Mouse (Mus musculus) CH12.LX (cell line): ENCODE measurements around the gene Erg28. TPM values are rescaled to one million over a fixed set of nuclear protein-coding genes. Genes with fewer than 3 reads are reported as not detected.

ENCODE experiments used
- DNase-seq: peaks from one replicate; pipeline ENCODE4 v3.0.0-alpha.2; 2013; ENCODE audit errors: extremely low read depth
- H3K27ac ChIP-seq: 2 replicates; pipeline ENCODE4 v1.5.1; 2012; ENCODE audit warnings: low read depth, mild to moderate bottlenecking, control low read depth, moderate library complexity; ENCODE audit not compliant: insufficient read depth
- H3K27me3 ChIP-seq: replicated peaks from 2 replicates; pipeline ENCODE3; 2012; ENCODE audit warnings: inconsistent platforms
- H3K36me3 ChIP-seq, 2 experiments: replicated peaks in 1 of 2; 2 replicates each; pipeline versions ENCODE3 to v1.6.1; 2012; ENCODE audit warnings: inconsistent platforms in 1 of 2, low read length in 1 of 2, mild to moderate bottlenecking in 1 of 2, mixed read lengths in 1 of 2, moderate library complexity in 1 of 2; ENCODE audit not compliant: control insufficient read depth in 1 of 2, insufficient read depth in 1 of 2
- H3K4me1 ChIP-seq, 2 experiments: 2 replicates each; pipeline ENCODE4 v1.6.1; 2012; ENCODE audit warnings: inconsistent platforms in 1 of 2, moderate library complexity in 1 of 2; ENCODE audit not compliant: insufficient read depth in 2 of 2, control insufficient read depth in 1 of 2
- H3K4me2 ChIP-seq: 2 replicates; pipeline ENCODE4 v1.6.1; 2012; ENCODE audit warnings: low read depth, mild to moderate bottlenecking, control low read depth; ENCODE audit not compliant: poor library complexity, insufficient read depth, severe bottlenecking
- H3K4me3 ChIP-seq, 3 experiments: fragments of 150-350 bp in 1 of 3; sonication (generic) in 1 of 3; replicated peaks in 1 of 3; 2 replicates each; pipeline versions ENCODE3 to v1.5.1; 2011 to 2012; ENCODE audit warnings: low read depth in 2 of 3, low read length in 2 of 3, mild to moderate bottlenecking in 2 of 3, moderate library complexity in 2 of 3, control low read depth in 1 of 3, improper control_type of control experiment in 1 of 3, inconsistent platforms in 1 of 3, mixed read lengths in 1 of 3; ENCODE audit not compliant: poor library complexity in 1 of 3
- H3K79me2 ChIP-seq: replicated peaks from 2 replicates; pipeline ENCODE4 v1.6.1; 2012; ENCODE audit warnings: mild to moderate bottlenecking, moderate library complexity; ENCODE audit not compliant: control insufficient read depth, poor library complexity, insufficient read depth, severe bottlenecking; ENCODE audit errors: extremely low read depth
- H3K9ac ChIP-seq: 2 replicates; pipeline ENCODE4 v1.6.1; 2012; ENCODE audit warnings: low read depth, mild to moderate bottlenecking, control low read depth, moderate library complexity; ENCODE audit not compliant: insufficient read depth
- H3K9me3 ChIP-seq: replicated peaks from 2 replicates; pipeline ENCODE3; 2012; ENCODE audit warnings: low read length, inconsistent platforms, mixed read lengths
- CHD1 ChIP-seq: IDR thresholded peaks from 2 replicates; pipeline ENCODE4 v1.6.1; 2012; ENCODE audit warnings: low read depth, low read length, improper control_type of control experiment, inconsistent platforms
- CHD2 ChIP-seq: IDR thresholded peaks from 2 replicates; pipeline ENCODE4 v1.6.1; 2011; ENCODE audit warnings: low read length, improper control_type of control experiment
- CTCF ChIP-seq, 2 experiments: IDR thresholded peaks in 1 of 2; conservative IDR thresholded peaks in 1 of 2; 2 replicates each; pipeline ENCODE4 v1.5.1; 2011 to 2012; ENCODE audit warnings: low read depth in 2 of 2, low read length in 2 of 2, improper control_type of control experiment in 1 of 2, inconsistent platforms in 1 of 2, mild to moderate bottlenecking in 1 of 2, moderate library complexity in 1 of 2
- E2F4 ChIP-seq: IDR thresholded peaks from 2 replicates; pipeline ENCODE4 v1.6.1; 2011; ENCODE audit warnings: low read depth, low read length, improper control_type of control experiment; ENCODE audit not compliant: insufficient replicate concordance
- EP300 ChIP-seq: IDR thresholded peaks from 2 replicates; pipeline ENCODE4 v1.6.1; 2011; ENCODE audit warnings: low read length, improper control_type of control experiment
- ETS1 ChIP-seq: conservative IDR thresholded peaks from 2 replicates; pipeline ENCODE4 v1.6.1; 2012; ENCODE audit warnings: low read depth, mild to moderate bottlenecking, inconsistent platforms, low read length, improper control_type of control experiment, moderate library complexity
- GABPA ChIP-seq: IDR thresholded peaks from 2 replicates; pipeline ENCODE4 v1.6.1; 2012; ENCODE audit warnings: low read depth, low read length, improper control_type of control experiment, inconsistent platforms; ENCODE audit not compliant: insufficient replicate concordance
- IRF4 ChIP-seq: IDR thresholded peaks from 2 replicates; pipeline ENCODE4 v1.6.1; 2014; ENCODE audit warnings: low read depth, mild to moderate bottlenecking, inconsistent platforms, low read length, improper control_type of control experiment
- JUN ChIP-seq: IDR thresholded peaks from 2 replicates; pipeline ENCODE4 v1.6.1; 2011; ENCODE audit warnings: low read depth, mild to moderate bottlenecking, low read length, improper control_type of control experiment, moderate library complexity; ENCODE audit not compliant: insufficient read depth
- JUND ChIP-seq: conservative IDR thresholded peaks from 2 replicates; pipeline ENCODE4 v1.6.1; 2011; ENCODE audit warnings: low read depth, low read length, improper control_type of control experiment
- MAFK ChIP-seq: IDR thresholded peaks from 2 replicates; pipeline ENCODE4 v1.6.1; 2011; ENCODE audit warnings: low read length, improper control_type of control experiment; ENCODE audit not compliant: insufficient replicate concordance
- MAZ ChIP-seq: IDR thresholded peaks from 2 replicates; pipeline ENCODE4 v1.6.1; 2012; ENCODE audit warnings: low read depth, mild to moderate bottlenecking, inconsistent platforms, low read length, improper control_type of control experiment, moderate library complexity
- MEF2A ChIP-seq: IDR thresholded peaks from 2 replicates; pipeline ENCODE4 v1.6.1; 2014; ENCODE audit warnings: low read depth, mild to moderate bottlenecking, inconsistent platforms, low read length, improper control_type of control experiment, borderline replicate concordance
- POLR2AphosphoS2 ChIP-seq: IDR thresholded peaks from 2 replicates; pipeline ENCODE4 v1.6.1; 2011; ENCODE audit warnings: low read depth, low read length, improper control_type of control experiment
- RAD21 ChIP-seq: IDR thresholded peaks from 2 replicates; pipeline ENCODE4 v1.6.1; 2011; ENCODE audit warnings: low read depth, mild to moderate bottlenecking, low read length, improper control_type of control experiment, moderate library complexity
- SIN3A ChIP-seq: IDR thresholded peaks from 2 replicates; pipeline ENCODE4 v1.6.1; 2012; ENCODE audit warnings: low read length, improper control_type of control experiment, inconsistent platforms
- SMC3 ChIP-seq: IDR thresholded peaks from 2 replicates; pipeline ENCODE4 v1.6.1; 2011; ENCODE audit warnings: low read depth, low read length, improper control_type of control experiment
- TCF12 ChIP-seq: IDR thresholded peaks from 2 replicates; pipeline ENCODE4 v1.6.1; 2014; ENCODE audit warnings: low read depth, mild to moderate bottlenecking, inconsistent platforms, low read length, improper control_type of control experiment
- UBTF ChIP-seq: IDR thresholded peaks from 2 replicates; pipeline ENCODE4 v1.6.1; 2012; ENCODE audit warnings: low read depth, mild to moderate bottlenecking, inconsistent platforms, low read length, improper control_type of control experiment, moderate library complexity
- ZC3H11A ChIP-seq: IDR thresholded peaks from 2 replicates; pipeline ENCODE4 v1.6.1; 2012; ENCODE audit warnings: low read depth, mild to moderate bottlenecking, inconsistent platforms, low read length, improper control_type of control experiment
- dilution Hi-C: fragments of 300-500 bp; cut with MboI; formaldehyde crosslinking; loops from 2 replicates; pipeline ENCODE4 v1.14.3; 2020; ENCODE audit warnings: low sequenced_read_pairs; ENCODE audit not compliant: extremely low pct_unique_long_range_greater_than_20kb, extremely low pct_ligation_motif_present
- in situ Hi-C: fragments of 300-500 bp; cut with MboI; formaldehyde crosslinking; loops from 3 replicates; pipeline ENCODE4 v1.14.3; 2019; ENCODE audit warnings: low sequenced_read_pairs, low pct_ligation_motif_present, low pct_unique_long_range_greater_than_20kb, mixed read lengths
- polyA plus RNA-seq: library from polyadenylated mRNA; unstranded; fragments of >175 nt; gene quantifications from 2 replicates; pipeline ENCODE4 v1.2.1, GENCODE M21; 2012; ENCODE audit warnings: low read depth; ENCODE audit not compliant: insufficient read length
- total RNA-seq, 2 experiments: library from RNA; depleted of rRNA; stranded (reverse); fragments of 300-350 nt in 1 of 2; fragments of >200 nt in 1 of 2; gene quantifications; 2 replicates each; pipeline ENCODE4 v1.2.3; 2012 to 2014

Erg28 gene
- total and polyA plus RNA-seq, 3 experiments, result 83.6 to 318 (median 143) TPM

DNA sequence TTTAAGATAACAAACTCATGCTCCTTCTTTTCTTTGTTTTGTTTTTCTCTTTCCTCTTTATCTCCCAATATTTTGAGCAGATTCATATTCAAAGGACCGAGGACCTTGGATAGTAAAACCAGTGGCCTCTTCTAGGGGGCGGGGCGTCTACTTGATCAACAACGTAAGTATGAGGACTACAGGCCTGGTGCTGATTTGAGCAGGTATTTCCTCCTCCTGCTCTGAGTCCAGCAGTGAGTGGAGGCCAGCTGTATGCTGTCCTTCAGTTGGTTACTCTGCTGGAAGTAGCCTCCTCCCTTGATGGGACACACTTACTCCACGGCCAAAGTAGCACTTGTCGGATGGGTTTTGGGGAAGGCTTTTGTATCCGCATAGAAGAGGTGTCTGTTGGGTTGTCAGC, 33.0 kb upstream of the Erg28 start:
- Histone ChIP-seq H3K9me3 (no peaks in the 10 kb centered on the region), H3K27me3 (no peaks in the 10 kb centered on the region), H3K9ac (no peak overlapping the region), H3K4me1 (no peaks in the 10 kb centered on the region), H3K4me3 (no peak overlapping the region), H3K4me2 (no peak overlapping the region), H3K36me3 (peaks cover 2 to 38% of the 10 kb centered on the region in 2 experiments), H3K27ac (no peak overlapping the region), H3K79me2 (no peaks in the 10 kb centered on the region)
- dilution Hi-C loops (no loop called here), in situ Hi-C loops (no loop called here)
- DNase-seq, result no peak
- no peak for TF ChIP-seq TCF12
- no peak for TF ChIP-seq EP300
- TF ChIP-seq SIN3A, result no peak
- no peak for TF ChIP-seq IRF4
- TF ChIP-seq MEF2A, result no peak
- TF ChIP-seq CHD1, result no peak
- TF ChIP-seq JUN, result no peak
- no peak for TF ChIP-seq GABPA
- TF ChIP-seq CTCF (conservative IDR thresholded peaks at IDR 0.05 in 1 of 2, IDR thresholded peaks at IDR 0.05 in 1 of 2; ENCODE audit: low read depth in 2 of 2, low read length in 2 of 2), result no peak

DNA sequence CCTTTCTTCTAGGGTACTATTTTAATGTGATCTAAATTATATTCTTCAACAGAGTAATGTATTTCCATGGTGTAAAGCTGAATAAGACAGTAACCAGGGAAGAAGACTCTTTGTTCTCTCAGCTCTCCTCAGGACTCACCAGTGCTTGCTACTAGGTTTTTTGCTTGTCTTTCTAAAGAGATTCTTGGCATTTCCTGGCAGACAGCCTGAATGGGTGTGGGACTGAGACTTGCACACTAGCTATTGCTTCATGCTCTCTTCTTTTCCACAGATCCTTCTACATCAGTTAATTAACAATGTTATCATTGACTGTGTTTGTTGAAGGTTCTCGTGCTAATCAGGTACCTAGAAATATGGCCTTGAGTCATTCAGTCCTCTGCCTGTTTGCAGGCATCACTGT, 29.9 kb upstream of the Erg28 start:
- Histone ChIP-seq H3K9me3 (no peaks in the 10 kb centered on the region), H3K79me2 (no peaks in the 10 kb centered on the region), H3K4me2 (no peak overlapping the region), H3K27me3 (no peaks in the 10 kb centered on the region), H3K36me3 (peaks cover 8 to 45% of the 10 kb centered on the region in 2 experiments), H3K27ac (no peak overlapping the region), H3K9ac (no peak overlapping the region), H3K4me3 (no peak overlapping the region), H3K4me1 (no peaks in the 10 kb centered on the region)
- in situ Hi-C loops (loop anchor here (5.0 kb wide), 1 partner anchor 223 kb away; the partner anchor contains the start of gene Tgfb3), dilution Hi-C loops (no loop called here)
- no peak for DNase-seq
- TF ChIP-seq UBTF (no peak), SMC3 (no peak), MAFK (no peak), E2F4 (no peak)

DNA sequence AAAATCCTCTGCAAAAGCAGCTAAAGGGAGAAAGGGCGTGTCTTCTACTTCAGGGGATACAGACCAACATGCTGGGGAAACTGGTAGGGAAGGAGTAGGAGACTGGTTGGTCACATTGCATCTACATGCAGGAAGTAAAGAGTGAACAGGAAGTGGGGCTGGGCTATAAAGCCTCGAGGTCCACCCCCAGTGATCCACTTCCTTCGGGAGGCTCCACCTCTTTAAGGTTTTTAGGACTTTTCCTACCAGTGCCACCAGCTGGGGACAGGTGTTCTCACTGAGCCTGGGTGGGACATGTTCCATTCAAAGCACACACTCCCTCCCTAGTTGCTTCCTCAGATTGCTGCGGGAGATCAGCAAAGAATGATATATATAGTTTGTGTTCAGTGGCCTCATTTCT, 29.5 kb upstream of the Erg28 start:
- H3K4me1 ChIP-seq, result no peaks in the 10 kb centered on the region
- H3K27ac ChIP-seq, result no peak overlapping the region
- no peak overlapping the region for H3K4me3 ChIP-seq
- TF ChIP-seq UBTF (no peak), ETS1 (no peak), MAFK (no peak), POLR2AphosphoS2 (no peak), E2F4 (no peak), GABPA (no peak), CHD1 (no peak), CHD2 (no peak), JUND (no peak), RAD21 (no peak), MAZ (no peak), ZC3H11A (no peak), JUN (no peak)
- TF ChIP-seq, all 38 proteins: peak for 0
- H3K79me2 ChIP-seq, result no peaks in the 10 kb centered on the region
- in situ Hi-C loops, result loop anchor here (5.0 kb wide), 1 partner anchor 223 kb away; the partner anchor contains the start of gene Tgfb3
- no peak for DNase-seq
- peaks cover 11 to 48% of the 10 kb centered on the region in 2 experiments for H3K36me3 ChIP-seq
- H3K4me2 ChIP-seq, result no peak overlapping the region
- H3K9me3 ChIP-seq, result no peaks in the 10 kb centered on the region
- H3K27me3 ChIP-seq, result no peaks in the 10 kb centered on the region
- dilution Hi-C loops, result no loop called here
- H3K9ac ChIP-seq, result no peak overlapping the region
